Mouse (Mus musculus): ENCODE results near the gene Sfmbt2.
A peak's percentile ranks its signal among the peaks of the same experiment; 100 is the strongest.

DNA sequence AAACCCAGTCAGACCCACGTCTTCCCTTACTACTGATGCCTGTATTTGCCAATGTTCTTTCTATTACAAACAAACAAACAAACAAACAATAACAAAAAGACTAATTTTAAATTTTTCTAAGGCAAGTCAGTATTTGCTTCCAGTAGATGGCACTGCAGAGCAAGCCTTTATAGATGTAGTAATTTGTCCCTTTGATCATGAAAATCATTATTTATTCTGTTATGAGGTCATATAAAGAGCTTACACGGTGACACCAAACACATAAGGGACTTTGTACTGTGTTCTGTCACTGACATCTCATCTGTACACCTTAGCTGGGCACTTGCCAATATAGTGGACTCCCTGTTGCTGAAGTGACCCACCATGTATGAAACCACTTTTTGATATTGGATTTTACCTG is 4.0 kb upstream of the Sfmbt2 start:
- peak; percentile 53 for TF ChIP-seq CTCF (IDR thresholded peaks at IDR 0.05; ENCODE audit: low read depth)
- no peak for TF ChIP-seq EP300 (IDR thresholded peaks at IDR 0.05; ENCODE audit: low read depth)
